12 mouse cellular contexts compared by ENCODE assay signal in genomic region chr1:29731930-29732329, GRCm38 (mm10).
DNase-seq lines count a peak whose midpoint lies in the region; TF ChIP-seq lines count a peak whose summit lies in the region.
"Had no signal": no experiment of that assay in that cellular context is flagged by ENCODE, and none has a peak within 500 bp of the region (broad histone marks: within the 10 kb centered on the region; RNA-seq: fewer than 3 reads in every experiment).

No protein-coding gene starts in this region.

- H3K4me3 ChIP-seq in kidney, adult 2 months (ENCODE audit: insufficient read depth, low read depth, low read length), result no peak overlapping the region
- H3K4me3 ChIP-seq: gastrocnemius, adult 2 months; megakaryocyte, embryonic 14.5 days had no signal

- H3K4me1 ChIP-seq in kidney, adult 2 months (ENCODE audit: control insufficient read depth, insufficient read depth, low read length), result no peaks in the 10 kb centered on the region
- H3K4me1 ChIP-seq: megakaryocyte, embryonic 14.5 days had no signal

- H3K36me3 ChIP-seq in kidney, adult 2 months (ENCODE audit: control insufficient read depth, insufficient read depth, low read length), result no peaks in the 10 kb centered on the region

- WGBS in kidney, adult 2 months, result 32% methylated on average over 2 of the region's 2 CpGs

- TF ChIP-seq POLR2A in kidney, adult 2 months (IDR thresholded peaks at IDR 0.05; ENCODE audit: low read depth, low read length), result no peak

- H3K27ac ChIP-seq in kidney, adult 2 months (ENCODE audit: insufficient read depth, low read depth, low read length), result no peak overlapping the region
- H3K27ac ChIP-seq: gastrocnemius, adult 2 months had no signal

- DNase-seq in cerebellum, postnatal 14 days, result peak; percentile 61 to 64
- DNase-seq in cerebellum, adult 11 months, result no peak
- DNase-seq in kidney, postnatal 10 days, result peak; percentile 28
- DNase-seq in kidney, adult 2 months, result no peak
- peak; percentile 74 for DNase-seq in adrenal gland, postnatal 25 days
- peak; percentile 81 for DNase-seq in mesoderm, embryonic 11.5 days (ENCODE audit: low read depth, low spot score)
- DNase-seq in layer of hippocampus, postnatal 25 days (ENCODE audit: extremely low spot score in 1 of 2, low spot score in 1 of 2), result no peak
- no peak for DNase-seq in frontal cortex, postnatal 36 days (ENCODE audit: low spot score in 2 of 2)
- DNase-seq: gastrocnemius, adult 2 months; heart, postnatal 14 days; right cerebral cortex, adult 18-20 months had no signal

- no peak for TF ChIP-seq CTCF in kidney, adult 2 months (conservative IDR thresholded peaks at IDR 0.05; ENCODE audit: insufficient read depth, insufficient read length, low read depth, low read length)

- no peaks in the 10 kb centered on the region for H3K27me3 ChIP-seq in kidney, adult 2 months (replicated peaks; ENCODE audit: control insufficient read depth, insufficient read depth, low read length)
- H3K27me3 ChIP-seq: megakaryocyte, embryonic 14.5 days had no signal

Comparison
In these comparisons a context has a peak if more than half of its experiments do, and no peak if none do; other contexts are left out.
1. DNase-seq: peak in cerebellum, postnatal 14 days (2 of 2), kidney, postnatal 10 days (single experiment), adrenal gland, postnatal 25 days (single experiment) and mesoderm, embryonic 11.5 days (single experiment); none in cerebellum, adult 11 months (single experiment), kidney, adult 2 months (single experiment), layer of hippocampus, postnatal 25 days (0 of 2) and frontal cortex, postnatal 36 days (0 of 2).